Mouse (Mus musculus): ENCODE data around the gene Csmd2.

DNA sequence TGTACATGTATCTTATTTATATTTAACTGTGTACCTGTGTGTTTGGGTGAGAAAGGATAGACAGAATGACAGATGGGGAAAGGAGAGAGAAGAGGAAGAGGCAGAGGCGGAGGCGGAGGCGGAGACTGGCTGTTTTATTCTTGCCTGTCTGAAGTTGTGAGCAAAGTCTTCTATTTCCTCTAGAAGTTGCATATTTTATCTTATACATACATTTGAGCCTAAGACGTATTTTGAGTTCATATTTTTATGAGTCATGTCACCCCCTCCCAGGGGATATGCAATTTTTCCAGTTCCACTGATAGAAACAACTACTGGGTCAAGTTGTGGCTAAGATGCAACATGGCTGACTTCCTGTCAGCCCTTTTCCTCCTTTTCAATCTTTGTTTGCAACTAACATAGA is 161.9 kb downstream of the Csmd2 start:
- no peak for TF ChIP-seq CTCF (IDR thresholded peaks at IDR 0.05; ENCODE audit: low read depth, low read length)
- no peak for TF ChIP-seq TAL1 (conservative IDR thresholded peaks at IDR 0.05; ENCODE audit: low read depth, low read length)
